Mouse (Mus musculus): ENCODE measurements around the gene Vwa8.

The Vwa8 gene

DNA sequence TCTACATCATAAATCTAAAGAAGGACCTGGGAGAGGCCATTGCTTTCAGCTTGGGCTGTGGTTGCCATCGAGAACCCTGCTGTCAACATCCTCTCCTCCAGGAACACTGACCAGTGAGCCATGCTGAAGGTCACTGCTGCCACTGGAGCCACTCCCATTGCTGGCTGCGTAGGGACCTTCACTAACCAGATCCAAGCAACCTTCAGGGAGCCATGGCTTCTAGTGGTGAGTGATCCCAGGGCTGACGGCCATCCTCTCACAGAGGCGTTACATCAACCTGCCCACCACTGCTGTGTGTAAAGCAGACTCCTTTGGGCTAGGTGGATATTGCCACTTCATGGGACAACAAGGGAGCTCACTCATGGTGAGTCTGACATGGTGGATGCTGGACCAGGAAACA, 325.7 kb downstream of the Vwa8 start:
- ChIA-PET POLR2A (no interaction called here), CTCF (no interaction called here)

GRCm38 (mm10) chr14:79177754-79178153, 328.9 kb downstream of the Vwa8 start:
- ChIA-PET CTCF (no interaction called here), POLR2A (no interaction called here)

DNA sequence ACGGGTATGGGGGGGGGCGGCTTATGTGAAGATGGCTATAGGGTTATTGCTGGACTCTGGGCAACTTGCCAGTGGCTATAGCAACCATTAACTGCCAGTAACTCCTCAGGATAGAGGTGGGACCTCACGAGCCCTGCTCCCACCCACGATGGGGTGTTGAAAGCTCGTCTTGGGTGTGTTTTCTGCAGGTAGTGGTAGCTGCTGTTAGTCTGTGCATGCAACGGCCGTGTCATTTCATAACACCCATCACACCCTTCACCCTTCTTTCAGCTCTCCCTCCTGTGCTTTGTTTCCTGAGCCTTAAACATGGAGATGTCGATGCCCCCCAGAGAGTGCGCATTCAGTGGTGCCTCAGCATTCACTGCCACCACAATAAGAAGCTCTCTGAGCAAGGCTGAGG, 329.4 kb downstream of the Vwa8 start:
- CTCF ChIA-PET = no interaction called here
- POLR2A ChIA-PET = no interaction called here

DNA sequence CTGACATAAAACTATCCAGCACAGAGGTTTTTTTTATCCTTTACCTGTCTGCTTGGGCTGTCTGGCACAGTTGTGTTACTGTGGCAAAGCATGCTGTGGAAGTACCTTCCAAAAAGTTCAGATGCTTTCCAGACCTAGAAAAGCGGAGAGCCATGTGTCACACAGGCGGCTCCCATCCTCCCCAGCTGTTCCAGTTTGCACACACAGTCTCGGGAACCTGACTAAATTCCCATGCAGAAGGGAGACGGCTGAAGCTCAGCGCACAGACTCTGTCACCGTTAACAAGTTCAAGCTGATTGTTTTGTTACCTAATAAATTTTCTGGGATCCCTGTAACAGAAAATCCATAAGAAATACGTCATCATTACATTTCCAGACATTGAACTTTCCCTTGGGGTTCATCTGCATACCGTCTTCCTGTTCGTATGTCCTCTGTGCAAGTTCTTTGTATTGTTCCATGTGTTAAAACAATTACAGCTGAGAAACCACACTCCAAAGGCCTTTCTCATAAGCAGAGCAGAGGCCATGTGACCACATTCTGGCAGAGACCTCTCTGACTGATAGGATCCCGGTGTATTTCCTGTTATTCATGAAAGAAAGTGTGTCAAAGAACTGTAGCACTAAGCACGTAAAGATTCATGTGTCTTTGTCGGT, 331.4 kb downstream of the Vwa8 start:
- CTCF ChIA-PET = no interaction called here

GRCm38 (mm10) chr14:79181748-79182147, 332.9 kb downstream of the Vwa8 start:
- POLR2A ChIA-PET = interaction anchor here in 1 of 4 experiments (0.7 kb wide), 1 partner anchor 71 kb away, joined by 3 read pairs; no protein-coding TSS in a partner anchor

More for the DNA sequence above, 331.4 kb downstream of the Vwa8 start:
- POLR2A ChIA-PET = interaction anchor here in 1 of 4 experiments (1.4 kb wide), 1 partner anchor 39 kb away, joined by 4 read pairs; no protein-coding TSS in a partner anchor

GRCm38 (mm10) chr14:79182801-79183200, 333.9 kb downstream of the Vwa8 start:
- ChIA-PET CTCF (interaction anchor here in 1 of 4 experiments (0.7 kb wide), 1 partner anchor 218 kb away, joined by 3 read pairs; no protein-coding TSS in a partner anchor), POLR2A (interaction anchor here in 1 of 4 experiments (0.5 to 0.6 kb wide), 2 partner anchors 91 to 453 kb away, joined by 4 read pairs; no protein-coding TSS in a partner anchor)

More at GRCm38 (mm10) chr14:79181748-79182147, 332.9 kb downstream of the Vwa8 start:
- CTCF ChIA-PET = no interaction called here

GRCm38 (mm10) chr14:79183261-79183660, 334.4 kb downstream of the Vwa8 start:
- POLR2A ChIA-PET = interaction anchor here in 1 of 4 experiments (0.6 kb wide), 1 partner anchor 90 kb away, joined by 4 read pairs; no protein-coding TSS in a partner anchor
- CTCF ChIA-PET = interaction anchor here in 1 of 4 experiments (1.0 kb wide), 1 partner anchor 138 kb away, joined by 5 read pairs; no protein-coding TSS in a partner anchor

GRCm38 (mm10) chr14:79184071-79184470, 335.2 kb downstream of the Vwa8 start:
- POLR2A ChIA-PET = interaction anchor here in 1 of 4 experiments (0.6 kb wide), 1 partner anchor 381 kb away, joined by 4 read pairs; no protein-coding TSS in a partner anchor
- CTCF ChIA-PET = interaction anchor here in 2 of 4 experiments (0.5 to 1.0 kb wide), 2 partner anchors 137 to 400 kb away, joined by 5 read pairs; no protein-coding TSS in a partner anchor

DNA sequence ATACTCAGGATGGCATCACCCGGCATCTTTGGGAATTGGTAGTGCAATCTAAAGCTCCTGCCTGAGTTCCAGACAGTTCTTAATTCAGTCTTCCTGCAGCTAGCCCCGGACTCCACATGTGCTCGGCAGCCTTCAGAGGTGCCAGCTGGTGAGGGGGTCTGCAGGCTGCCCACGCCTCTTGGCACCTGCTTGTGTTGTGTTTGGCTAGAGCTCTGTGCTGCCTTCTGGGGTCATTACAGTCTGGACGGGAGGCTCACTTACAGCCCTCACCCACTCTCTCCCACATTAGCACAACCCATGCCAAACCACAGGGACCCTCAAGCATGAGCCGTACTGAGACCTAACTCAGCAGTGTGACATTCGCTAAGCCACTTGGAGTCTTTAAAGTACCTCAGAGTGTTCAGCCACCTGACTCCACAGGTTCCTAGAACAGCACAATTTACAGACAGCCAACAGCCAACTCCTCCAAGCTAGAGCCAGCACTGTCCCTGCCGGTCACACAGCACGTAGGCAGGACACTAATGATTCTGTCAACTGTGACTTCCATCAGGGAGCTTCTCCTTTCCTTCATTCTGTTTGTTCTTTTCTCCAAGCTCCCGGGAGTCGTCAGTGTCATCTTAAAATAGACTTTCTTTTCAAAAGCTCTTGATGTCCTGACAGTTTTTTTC, 336.3 kb downstream of the Vwa8 start:
- ChIA-PET POLR2A (interaction anchor here in 2 of 4 experiments (0.5 to 3.6 kb wide), 5 partner anchors 12 to 700 kb away, joined by 3 to 13 read pairs (median 3); no protein-coding TSS in a partner anchor), CTCF (no interaction called here)

- POLR2A ChIA-PET = interaction anchor here in 1 of 4 experiments (1.4 to 3.6 kb wide), 3 partner anchors 10 to 43 kb away, joined by 3 to 13 read pairs (median 7); no protein-coding TSS in a partner anchor
Measured at GRCm38 (mm10) chr14:79186976-79187375, 338.1 kb downstream of the Vwa8 start.

GRCm38 (mm10) chr14:79196711-79197110, 347.9 kb downstream of the Vwa8 start:
- POLR2A ChIA-PET = interaction anchor here in 2 of 4 experiments (0.6 to 2.8 kb wide), 3 partner anchors 10 to 391 kb away, joined by 3 to 13 read pairs (median 5); no protein-coding TSS in a partner anchor
- CTCF ChIA-PET = interaction anchor here in 1 of 4 experiments (0.6 kb wide), 1 partner anchor 89 kb away, joined by 3 read pairs; no protein-coding TSS in a partner anchor

More at GRCm38 (mm10) chr14:79186976-79187375, 338.1 kb downstream of the Vwa8 start:
- CTCF ChIA-PET = no interaction called here

GRCm38 (mm10) chr14:79198066-79198465, 349.2 kb downstream of the Vwa8 start:
- ChIA-PET CTCF (no interaction called here), POLR2A (interaction anchor here in 1 of 4 experiments (0.5 to 2.8 kb wide), 2 partner anchors 11 to 331 kb away, joined by 3 to 13 read pairs; no protein-coding TSS in a partner anchor)

GRCm38 (mm10) chr14:79200133-79200891, 351.5 kb downstream of the Vwa8 start:
- ChIA-PET CTCF (interaction anchor here in 3 of 4 experiments (0.5 to 0.7 kb wide), 4 partner anchors 10 to 135 kb away, joined by 3 to 5 read pairs (median 4); no protein-coding TSS in a partner anchor), POLR2A (interaction anchor here in 2 of 4 experiments (0.6 to 2.6 kb wide), 3 partner anchors 13 to 62 kb away, joined by 3 to 7 read pairs (median 3); no protein-coding TSS in a partner anchor)

DNA sequence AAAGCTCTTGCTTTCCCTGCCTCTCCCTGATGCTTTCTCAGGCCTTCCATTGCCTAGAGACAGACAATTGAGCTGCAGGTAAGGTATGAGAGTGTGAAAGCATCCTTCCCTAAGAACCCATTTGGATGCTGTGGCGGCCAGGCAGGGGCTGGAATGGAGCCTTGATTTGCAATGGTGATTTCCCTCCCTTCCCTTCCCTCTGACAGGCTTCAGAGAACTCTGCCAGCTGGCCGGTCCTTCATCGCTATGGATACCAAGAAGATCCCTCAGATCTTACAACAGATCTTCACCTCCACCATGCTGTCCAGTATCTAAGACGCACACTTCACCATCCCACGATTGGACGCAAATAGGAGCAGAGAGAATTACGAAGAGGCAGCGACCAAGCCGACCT, 352.0 kb downstream of the Vwa8 start:
- ChIA-PET CTCF (interaction anchor here in 1 of 4 experiments (0.5 kb wide), 1 partner anchor 45 kb away, joined by 4 read pairs; no protein-coding TSS in a partner anchor), POLR2A (interaction anchor here in 1 of 4 experiments (2.6 kb wide), 1 partner anchor 13 kb away, joined by 7 read pairs; no protein-coding TSS in a partner anchor)

DNA sequence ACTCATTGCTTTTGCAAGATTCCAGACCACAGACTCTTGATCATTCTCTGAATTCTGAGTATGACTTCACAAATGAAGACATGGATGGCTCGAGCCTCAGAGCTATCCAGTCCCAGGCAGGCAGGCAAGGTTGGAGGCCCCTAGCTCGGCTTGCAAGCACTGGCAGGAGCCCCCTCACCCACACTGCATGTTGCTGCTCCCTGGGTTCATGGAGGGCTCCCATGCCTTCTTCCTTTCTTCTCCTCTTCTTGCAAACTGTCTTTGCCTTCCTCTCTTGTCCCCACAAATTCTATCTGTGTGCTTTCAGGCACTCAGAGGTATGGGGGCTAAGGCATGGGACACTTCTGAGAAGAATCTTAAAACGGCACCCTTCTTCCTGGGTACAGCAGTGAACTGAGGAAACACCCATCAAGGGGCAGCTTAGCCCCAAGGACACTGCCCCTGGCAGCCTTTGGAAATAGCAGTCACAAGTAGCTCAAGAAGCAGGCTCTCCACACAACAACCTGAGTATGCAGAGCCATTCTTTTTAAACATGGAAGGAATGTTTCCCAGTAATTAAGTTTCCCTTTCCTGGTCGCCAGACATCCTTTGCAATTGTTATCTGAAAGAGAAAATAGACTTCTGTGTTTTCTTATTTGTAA, 354.0 kb downstream of the Vwa8 start:
- CTCF ChIA-PET = interaction anchor here in 1 of 4 experiments (0.7 kb wide), 1 partner anchor 98 kb away, joined by 5 read pairs; no protein-coding TSS in a partner anchor
- POLR2A ChIA-PET = interaction anchor here in 3 of 4 experiments (0.6 to 1.3 kb wide), 9 partner anchors 39 to 388 kb away, joined by 3 to 7 read pairs (median 4); no protein-coding TSS in a partner anchor

DNA sequence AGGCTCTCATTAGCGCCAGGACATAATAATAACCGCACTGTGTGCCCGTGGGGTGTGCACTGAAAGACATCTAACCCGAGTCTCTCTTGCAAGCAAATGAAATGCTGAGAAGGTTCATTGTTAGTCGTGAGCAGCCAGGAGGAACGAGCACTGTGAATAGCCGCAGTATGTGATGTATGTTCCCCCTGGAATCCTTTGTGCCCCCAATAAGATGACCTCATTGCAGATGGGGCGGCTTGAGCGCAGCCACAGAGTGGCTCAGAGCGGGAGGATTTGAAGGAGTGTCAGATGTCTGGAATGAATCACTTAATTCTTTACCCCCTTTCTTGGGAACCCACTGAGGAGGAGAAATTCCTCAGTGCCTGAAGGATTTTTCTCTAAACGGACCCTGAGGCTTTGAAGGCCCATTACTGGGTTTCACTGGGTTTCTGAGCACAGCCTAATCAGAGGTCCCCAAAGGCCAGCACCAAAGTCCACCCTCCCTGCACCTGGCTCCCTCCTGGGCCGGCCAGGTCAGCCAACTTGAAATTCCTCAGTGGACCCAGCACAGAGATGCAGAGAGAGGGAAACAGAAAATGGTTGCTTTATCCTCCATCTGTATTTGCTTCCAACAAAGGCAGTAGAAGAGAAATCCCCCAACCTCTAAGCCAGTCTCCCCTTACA, 354.8 kb downstream of the Vwa8 start:
- CTCF ChIA-PET = no interaction called here
- POLR2A ChIA-PET = interaction anchor here in 2 of 4 experiments (0.7 to 1.3 kb wide), 4 partner anchors 60 to 139 kb away, joined by 3 to 7 read pairs (median 4); no protein-coding TSS in a partner anchor

GRCm38 (mm10) chr14:79204866-79205265, 356.0 kb downstream of the Vwa8 start:
- ChIA-PET CTCF (no interaction called here), POLR2A (interaction anchor here in 1 of 4 experiments (0.7 kb wide), 1 partner anchor 19 kb away, joined by 3 read pairs; no protein-coding TSS in a partner anchor)
